Mouse (Mus musculus) CH12F3 (cell line): ENCODE data around the gene Slbp.

ENCODE experiments used
- in situ Hi-C: fragments of 300-500 bp; cut with MboI; formaldehyde crosslinking; loops from 2 replicates; pipeline ENCODE4 v1.14.3; 2020; ENCODE audit warnings: low sequenced_read_pairs

Gene Slbp

GRCm38 (mm10) chr5:33630615-33631014, 21.8 kb downstream of the Slbp start:
- in situ Hi-C loops: no loop called here

- in situ Hi-C loops: no loop called here
These were observed 22.3 kb downstream of the Slbp start for GRCm38 (mm10) chr5:33630061-33630460.

GRCm38 (mm10) chr5:33629301-33629987, 22.9 kb downstream of the Slbp start, which contains the start of the genes Fam53a and Gm9903:
Fam53a (minus strand) TSS chr5:33629635.
Gm9903 (plus strand) TSS chr5:33629925.
- in situ Hi-C loops: no loop called here

- in situ Hi-C loops: no loop called here
These were observed 23.5 kb downstream of the Slbp start for GRCm38 (mm10) chr5:33628820-33629300.

GRCm38 (mm10) chr5:33627968-33628367, 24.4 kb downstream of the Slbp start:
- in situ Hi-C loops: no loop called here

- in situ Hi-C loops: no loop called here
These were observed 28.6 kb downstream of the Slbp start for GRCm38 (mm10) chr5:33623766-33624165.

GRCm38 (mm10) chr5:33622671-33623070, 29.7 kb downstream of the Slbp start:
- in situ Hi-C loops: no loop called here

GRCm38 (mm10) chr5:33614391-33614790, 38.0 kb downstream of the Slbp start:
- in situ Hi-C loops: no loop called here

GRCm38 (mm10) chr5:33611795-33612194, 40.6 kb downstream of the Slbp start:
- in situ Hi-C loops: no loop called here

- in situ Hi-C loops: no loop called here
These were observed 43.1 kb downstream of the Slbp start for GRCm38 (mm10) chr5:33609226-33609625.

GRCm38 (mm10) chr5:33607434-33607833, 44.9 kb downstream of the Slbp start:
- in situ Hi-C loops: no loop called here

- in situ Hi-C loops: no loop called here
These were observed 45.7 kb downstream of the Slbp start for GRCm38 (mm10) chr5:33606631-33607030.

GRCm38 (mm10) chr5:33605314-33605713, 47.1 kb downstream of the Slbp start:
- in situ Hi-C loops: no loop called here

- in situ Hi-C loops: loop anchor here (5.0 kb wide), 1 partner anchor 211 kb away; no protein-coding TSS in a partner anchor
These were observed 58.8 kb downstream of the Slbp start for GRCm38 (mm10) chr5:33593620-33594019.

GRCm38 (mm10) chr5:33589221-33589888, 63.0 kb downstream of the Slbp start:
- in situ Hi-C loops: no loop called here

- in situ Hi-C loops: no loop called here
These were observed 64.3 kb downstream of the Slbp start for GRCm38 (mm10) chr5:33588066-33588465.

- in situ Hi-C loops: no loop called here
These were observed 64.8 kb downstream of the Slbp start for GRCm38 (mm10) chr5:33587498-33588058.
